Mouse (Mus musculus) embryonic fibroblast, embryonic 13.5 days (primary cell): ENCODE results near the gene Speg.

Source experiments
- CTCF ChIP-seq: IDR thresholded peaks from 2 replicates; pipeline ENCODE4 v1.5.1; 2011; ENCODE audit warnings: mild to moderate bottlenecking, control low read depth, low read length, moderate library complexity, borderline replicate concordance; ENCODE audit not compliant: insufficient read depth
- POLR2A ChIP-seq: IDR thresholded peaks from 2 replicates; pipeline ENCODE4 v1.6.1; 2011; ENCODE audit warnings: low read depth, mild to moderate bottlenecking, control low read depth, low read length, moderate library complexity

- TF ChIP-seq CTCF, result no peak
- TF ChIP-seq POLR2A, result no peak
These were observed 76.8 kb downstream of the Speg start for GRCm38 (mm10) chr1:75451900-75452299.
